Comparison of ENCODE assay signal across 24 mouse cellular contexts in the genomic region with DNA sequence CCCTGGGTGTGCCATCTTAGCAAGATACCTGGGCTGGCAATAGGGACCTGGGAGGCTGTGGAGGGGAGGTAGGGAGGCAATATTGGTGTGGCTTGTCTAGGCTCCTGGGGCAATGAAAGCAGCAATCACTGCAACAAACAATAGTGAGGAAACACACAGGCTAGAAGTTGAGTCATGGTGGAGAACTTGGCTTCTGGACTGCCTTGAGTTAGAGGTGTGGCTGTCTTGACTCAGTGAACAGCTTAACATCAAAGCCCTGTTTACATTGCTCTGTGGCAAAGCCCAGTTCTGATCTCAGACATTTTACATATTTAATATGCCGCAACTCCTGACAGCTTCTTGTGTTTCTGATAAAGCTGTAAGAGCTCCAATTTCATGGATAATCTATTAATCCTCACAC. TPM values are rescaled to one million over a fixed set of nuclear protein-coding genes. Genes with fewer than 3 reads are reported as not detected.
DNase-seq lines count a peak whose midpoint lies in the region; ATAC-seq and TF ChIP-seq lines count a peak whose summit lies in the region.
"Had no signal": no experiment of that assay in that cellular context is flagged by ENCODE, and none has a peak within 500 bp of the region (broad histone marks: within the 10 kb centered on the region; RNA-seq: fewer than 3 reads in every experiment).

No protein-coding gene starts in this region.

- H3K36me3 ChIP-seq in intestine, embryonic 15.5 days: no peaks in the 10 kb centered on the region
- no peaks in the 10 kb centered on the region for H3K36me3 ChIP-seq in intestine, postnatal 0 days (ENCODE audit: control insufficient read depth, insufficient read depth)
- no peaks in the 10 kb centered on the region for H3K36me3 ChIP-seq in intestine, embryonic 16.5 days (ENCODE audit: control insufficient read depth, insufficient read depth, low read length)
- H3K36me3 ChIP-seq in stomach, postnatal 0 days (ENCODE audit: control insufficient read depth, insufficient read depth, low read length): no peaks in the 10 kb centered on the region
- H3K36me3 ChIP-seq in hindbrain, embryonic 16.5 days (ENCODE audit: control insufficient read depth, insufficient read depth, low read length): no peaks in the 10 kb centered on the region
- H3K36me3 ChIP-seq: G1E had no signal

- TF ChIP-seq EP300 in stomach, postnatal 0 days (optimal IDR thresholded peaks at IDR 0.05): no peak

- no peak overlapping the region for H3K4me2 ChIP-seq in intestine, embryonic 15.5 days (replicated peaks)
- H3K4me2 ChIP-seq in intestine, postnatal 0 days (replicated peaks; ENCODE audit: low read depth): no peak overlapping the region
- no peak overlapping the region for H3K4me2 ChIP-seq in intestine, embryonic 16.5 days (ENCODE audit: low read depth, low read length)
- H3K4me2 ChIP-seq in stomach, postnatal 0 days (replicated peaks; ENCODE audit: low read depth): no peak overlapping the region
- H3K4me2 ChIP-seq in hindbrain, embryonic 16.5 days (ENCODE audit: low read length): no peak overlapping the region

- CTCF ChIA-PET in Patski (lab: Charles Lee): no interaction called here

- H3K9ac ChIP-seq in intestine, embryonic 15.5 days: no peak overlapping the region
- H3K9ac ChIP-seq in intestine, postnatal 0 days (ENCODE audit: low read depth, low read length): no peak overlapping the region
- H3K9ac ChIP-seq in intestine, embryonic 16.5 days (ENCODE audit: low read depth, low read length): no peak overlapping the region
- no peak overlapping the region for H3K9ac ChIP-seq in stomach, postnatal 0 days (ENCODE audit: low read length)
- H3K9ac ChIP-seq in hindbrain, embryonic 16.5 days (ENCODE audit: low read depth, low read length): no peak overlapping the region

- no peak overlapping the region for H3K27ac ChIP-seq in intestine, embryonic 15.5 days
- H3K27ac ChIP-seq in intestine, postnatal 0 days (ENCODE audit: low read depth, low read length): no peak overlapping the region
- H3K27ac ChIP-seq in intestine, embryonic 16.5 days (ENCODE audit: low read length): no peak overlapping the region
- no peak overlapping the region for H3K27ac ChIP-seq in stomach, postnatal 0 days (replicated peaks)
- no peak overlapping the region for H3K27ac ChIP-seq in hindbrain, embryonic 16.5 days (ENCODE audit: low read depth, low read length)

- no peaks in the 10 kb centered on the region for H3K4me1 ChIP-seq in intestine, embryonic 15.5 days (replicated peaks)
- no peaks in the 10 kb centered on the region for H3K4me1 ChIP-seq in intestine, postnatal 0 days (replicated peaks; ENCODE audit: control insufficient read depth, insufficient read depth, low read length)
- H3K4me1 ChIP-seq in intestine, embryonic 16.5 days (ENCODE audit: control insufficient read depth, insufficient read depth, low read length): no peaks in the 10 kb centered on the region
- H3K4me1 ChIP-seq in stomach, postnatal 0 days (replicated peaks; ENCODE audit: control insufficient read depth, insufficient read depth): no peaks in the 10 kb centered on the region
- no peaks in the 10 kb centered on the region for H3K4me1 ChIP-seq in hindbrain, embryonic 16.5 days (ENCODE audit: control insufficient read depth, insufficient read depth, low read depth, low read length)

- peak; percentile 6 for DNase-seq in Patski (ENCODE audit: low read depth, low spot score)
- DNase-seq in stomach, postnatal 0 days (ENCODE audit: low spot score): no peak
- DNase-seq in layer of hippocampus, adult 9-10 months (ENCODE audit: low spot score): no peak
- no peak for DNase-seq in thymus, postnatal 36 days
- DNase-seq: adrenal gland, adult 2 months; adrenal gland, adult 8-10 months; adrenal gland, postnatal 10 days; adrenal gland, postnatal 14 days; adrenal gland, postnatal 25 days; adrenal gland, postnatal 36 days; B cell, adult 2 months; cerebellum, adult 11 months; cerebellum, adult 11-12 months; cerebellum, adult 18-20 months had no signal

- no peaks in the 10 kb centered on the region for H3K27me3 ChIP-seq in intestine, embryonic 15.5 days (replicated peaks)
- no peaks in the 10 kb centered on the region for H3K27me3 ChIP-seq in intestine, postnatal 0 days (replicated peaks; ENCODE audit: control insufficient read depth, insufficient read depth, low read length)
- H3K27me3 ChIP-seq in Patski: no peaks in the 10 kb centered on the region
- no peaks in the 10 kb centered on the region for H3K27me3 ChIP-seq in intestine, embryonic 16.5 days (replicated peaks; ENCODE audit: control insufficient read depth, insufficient read depth, low read length)
- no peaks in the 10 kb centered on the region for H3K27me3 ChIP-seq in stomach, postnatal 0 days (ENCODE audit: control insufficient read depth, insufficient read depth, low read length)
- H3K27me3 ChIP-seq in hindbrain, embryonic 16.5 days (replicated peaks; ENCODE audit: control insufficient read depth, insufficient read depth, low read length): no peaks in the 10 kb centered on the region
- H3K27me3 ChIP-seq: CH12.LX had no signal

- in situ Hi-C loops in Patski (cut with MboI; ENCODE audit: low pct_unique_long_range_greater_than_20kb): no loop called here

- TF ChIP-seq CTCF in intestine, postnatal 0 days (IDR thresholded peaks at IDR 0.05; ENCODE audit: low read depth): no peak
- no peak for TF ChIP-seq CTCF in Patski (IDR thresholded peaks at IDR 0.05)
- no peak for TF ChIP-seq CTCF in stomach, postnatal 0 days (IDR thresholded peaks at IDR 0.05; ENCODE audit: low read depth)

- H3K4me3 ChIP-seq in intestine, embryonic 15.5 days (replicated peaks): no peak overlapping the region
- no peak overlapping the region for H3K4me3 ChIP-seq in intestine, postnatal 0 days (ENCODE audit: low read depth, low read length)
- no peak overlapping the region for H3K4me3 ChIP-seq in intestine, embryonic 16.5 days (ENCODE audit: low read length)
- no peak overlapping the region for H3K4me3 ChIP-seq in stomach, postnatal 0 days (ENCODE audit: low read depth, low read length)
- no peak overlapping the region for H3K4me3 ChIP-seq in hindbrain, embryonic 16.5 days (ENCODE audit: low read length)

- WGBS in intestine, embryonic 15.5 days: 88% methylated on average over 1 of the region's 1 CpGs
- 71% methylated on average over 1 of the region's 1 CpGs for WGBS in intestine, postnatal 0 days
- 79% methylated on average over 1 of the region's 1 CpGs for WGBS in intestine, embryonic 16.5 days
- whole genome bisulfite sequencing in stomach, postnatal 0 days: 56% methylated on average over 1 of the region's 1 CpGs
- 86% methylated on average over 1 of the region's 1 CpGs for WGBS in hindbrain, embryonic 16.5 days

- H3K9me3 ChIP-seq in intestine, embryonic 15.5 days: no peaks in the 10 kb centered on the region
- no peaks in the 10 kb centered on the region for H3K9me3 ChIP-seq in intestine, postnatal 0 days (ENCODE audit: control insufficient read depth)
- H3K9me3 ChIP-seq in intestine, embryonic 16.5 days (ENCODE audit: control insufficient read depth, low read length): no peaks in the 10 kb centered on the region
- H3K9me3 ChIP-seq in stomach, postnatal 0 days (ENCODE audit: control insufficient read depth, low read length): no peaks in the 10 kb centered on the region
- no peaks in the 10 kb centered on the region for H3K9me3 ChIP-seq in hindbrain, embryonic 16.5 days (ENCODE audit: control insufficient read depth, low read length)
- H3K9me3 ChIP-seq: G1E had no signal

- POLR2A ChIA-PET in Patski (lab: Charles Lee): no interaction called here

- 0 out of 2 replicates have a peak, but pooled peaks have one; percentile 43 for ATAC-seq in intestine, embryonic 15.5 days
- no peak for ATAC-seq in intestine, postnatal 0 days
- peak; percentile 78 for ATAC-seq in Patski
- 0 out of 2 replicates have a peak, but pooled peaks have one; percentile 26 for ATAC-seq in intestine, embryonic 16.5 days
- ATAC-seq in stomach, postnatal 0 days (ENCODE audit: low FRiP score, low TSS enrichment): peak; percentile 87
- ATAC-seq in hindbrain, embryonic 16.5 days: no peak
- ATAC-seq: activated CD4-positive, CD25-positive, alpha-beta regulatory T cell, adult 4 months; CD4-positive, CD25-positive, alpha-beta regulatory T cell, adult 4 months had no signal

RNA-seq across cellular contexts. Expression of a gene that starts 9.3 kb away (rescaled TPM):
- polyA plus RNA-seq in intestine, embryonic 15.5 days (2015; fragmentation: Nextera tagmentation; extraction: Ambion mirVana): not detected in 2 replicates
- polyA plus RNA-seq in intestine, postnatal 0 days (2015; fragmentation: Nextera tagmentation; extraction: Ambion mirVana): not detected in 2 replicates
- polyA plus RNA-seq in Patski (2021): not detected
- polyA plus RNA-seq in intestine, embryonic 16.5 days (2015; fragmentation: Nextera tagmentation; extraction: Ambion mirVana): not detected in 2 replicates
- 114 and 116 TPM in 2 replicates for polyA plus RNA-seq in stomach, postnatal 0 days (2015; fragmentation: Nextera tagmentation; extraction: Ambion mirVana)
- polyA plus RNA-seq in hindbrain, embryonic 16.5 days (2015; fragmentation: Nextera tagmentation; extraction: Ambion mirVana): not detected in 2 replicates
- polyA plus RNA-seq: activated CD4-positive, CD25-positive, alpha-beta regulatory T cell, adult 4 months; adrenal gland, adult 2 months; C2C12; CD4-positive, CD25-positive, alpha-beta regulatory T cell, adult 4 months; G1E had no signal

RNA-seq across cellular contexts. Expression of a gene that starts 23.5 kb away (rescaled TPM):
- not detected in 2 replicates for polyA plus RNA-seq in intestine, embryonic 15.5 days (2015; fragmentation: Nextera tagmentation; extraction: Ambion mirVana)
- not detected in 2 replicates for polyA plus RNA-seq in intestine, postnatal 0 days (2015; fragmentation: Nextera tagmentation; extraction: Ambion mirVana)
- not detected for polyA plus RNA-seq in Patski (2021)
- not detected in 2 replicates for polyA plus RNA-seq in intestine, embryonic 16.5 days (2015; fragmentation: Nextera tagmentation; extraction: Ambion mirVana)
- polyA plus RNA-seq in stomach, postnatal 0 days (2015; fragmentation: Nextera tagmentation; extraction: Ambion mirVana): 0.39 and 0.40 TPM in 2 replicates
- polyA plus RNA-seq in hindbrain, embryonic 16.5 days (2015; fragmentation: Nextera tagmentation; extraction: Ambion mirVana): not detected in 2 replicates
- polyA plus RNA-seq: activated CD4-positive, CD25-positive, alpha-beta regulatory T cell, adult 4 months; adrenal gland, adult 2 months; brain, embryonic 14.5 days; C2C12; CD4-positive, CD25-positive, alpha-beta regulatory T cell, adult 4 months; G1E had no signal

RNA-seq across cellular contexts. Expression of a gene that starts 52.3 kb away (rescaled TPM):
- polyA plus RNA-seq in intestine, embryonic 15.5 days (2015; fragmentation: Nextera tagmentation; extraction: Ambion mirVana): not detected in 2 replicates
- polyA plus RNA-seq in intestine, postnatal 0 days (2015; fragmentation: Nextera tagmentation; extraction: Ambion mirVana): not detected in 2 replicates
- not detected for polyA plus RNA-seq in Patski (2021)
- not detected in 2 replicates for polyA plus RNA-seq in intestine, embryonic 16.5 days (2015; fragmentation: Nextera tagmentation; extraction: Ambion mirVana)
- polyA plus RNA-seq in stomach, postnatal 0 days (2015; fragmentation: Nextera tagmentation; extraction: Ambion mirVana): 277 and 287 TPM in 2 replicates
- polyA plus RNA-seq in hindbrain, embryonic 16.5 days (2015; fragmentation: Nextera tagmentation; extraction: Ambion mirVana): not detected in 2 replicates
- polyA plus RNA-seq: activated CD4-positive, CD25-positive, alpha-beta regulatory T cell, adult 4 months; adrenal gland, adult 2 months; brain, embryonic 14.5 days; C2C12; CD4-positive, CD25-positive, alpha-beta regulatory T cell, adult 4 months; G1E had no signal

Comparison
In these comparisons a context has a peak if more than half of its experiments do, and no peak if none do; other contexts are left out.
1. ATAC-seq: peak in intestine, embryonic 15.5 days (single experiment), Patski (single experiment), intestine, embryonic 16.5 days (single experiment) and stomach, postnatal 0 days (single experiment); none in intestine, postnatal 0 days (single experiment) and hindbrain, embryonic 16.5 days (single experiment).
2. RNA of a gene that starts 9.3 kb away (polyA plus RNA-seq): 114 to 116 TPM in stomach, postnatal 0 days; not detected in intestine, embryonic 15.5 days, not detected in intestine, postnatal 0 days, not detected in Patski (single experiment), not detected in intestine, embryonic 16.5 days and not detected in hindbrain, embryonic 16.5 days; every median in the first group is over 100 times any median in the second.
3. RNA of a gene that starts 52.3 kb away (polyA plus RNA-seq): 277 to 287 TPM in stomach, postnatal 0 days; not detected in Patski (single experiment), not detected in intestine, embryonic 15.5 days, not detected in intestine, postnatal 0 days, not detected in intestine, embryonic 16.5 days and not detected in hindbrain, embryonic 16.5 days; every median in the first group is over 100 times any median in the second.